Mouse (Mus musculus): ENCODE results near the gene Cox7c.
"Not testable (repeated sequence)": the region's sequence is repeated elsewhere in the genome, so short reads cannot be mapped to it uniquely, and the experiment has no call there.

The Cox7c gene

DNA sequence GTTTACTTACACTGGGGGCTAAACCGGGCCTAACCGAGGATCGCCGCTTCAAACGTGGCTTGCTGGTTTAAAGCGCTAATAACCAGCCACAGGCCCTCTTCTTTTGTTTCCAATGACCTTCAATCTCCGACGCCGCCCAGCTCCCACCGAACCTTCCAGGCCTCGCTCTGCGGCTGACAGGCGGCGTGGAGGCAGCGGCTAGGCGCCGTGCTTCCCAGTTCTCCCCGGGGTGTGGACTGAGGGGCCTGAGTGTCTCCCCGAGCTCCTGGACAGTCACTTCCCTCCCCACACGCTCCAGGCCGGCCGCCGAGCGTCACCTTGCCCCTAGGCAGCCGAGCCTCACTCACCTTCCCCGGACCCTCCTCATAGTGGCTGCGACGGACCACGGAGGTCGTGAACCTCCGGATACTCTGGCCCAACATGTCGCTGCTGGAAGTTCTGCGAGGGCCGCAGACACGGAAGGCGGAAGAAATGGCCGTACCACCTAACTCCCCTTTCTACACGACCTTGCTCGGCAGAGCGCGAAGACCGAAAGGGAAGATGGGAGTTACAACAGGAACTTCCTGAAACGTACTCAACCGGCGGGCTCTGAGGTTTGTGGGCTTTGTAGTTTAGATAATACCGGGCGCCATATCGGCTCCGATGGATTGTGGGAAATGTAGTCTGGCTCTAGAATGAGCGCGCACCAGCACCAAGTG, at the start of gene Cox7c:
TSS of gene Cox7c (minus strand) at position 651 of the 698 bp plus-strand sequence.
- DNase-seq (ENCODE audit: low spot score in 2 of 2), result peak; percentile 77 to 81

DNA sequence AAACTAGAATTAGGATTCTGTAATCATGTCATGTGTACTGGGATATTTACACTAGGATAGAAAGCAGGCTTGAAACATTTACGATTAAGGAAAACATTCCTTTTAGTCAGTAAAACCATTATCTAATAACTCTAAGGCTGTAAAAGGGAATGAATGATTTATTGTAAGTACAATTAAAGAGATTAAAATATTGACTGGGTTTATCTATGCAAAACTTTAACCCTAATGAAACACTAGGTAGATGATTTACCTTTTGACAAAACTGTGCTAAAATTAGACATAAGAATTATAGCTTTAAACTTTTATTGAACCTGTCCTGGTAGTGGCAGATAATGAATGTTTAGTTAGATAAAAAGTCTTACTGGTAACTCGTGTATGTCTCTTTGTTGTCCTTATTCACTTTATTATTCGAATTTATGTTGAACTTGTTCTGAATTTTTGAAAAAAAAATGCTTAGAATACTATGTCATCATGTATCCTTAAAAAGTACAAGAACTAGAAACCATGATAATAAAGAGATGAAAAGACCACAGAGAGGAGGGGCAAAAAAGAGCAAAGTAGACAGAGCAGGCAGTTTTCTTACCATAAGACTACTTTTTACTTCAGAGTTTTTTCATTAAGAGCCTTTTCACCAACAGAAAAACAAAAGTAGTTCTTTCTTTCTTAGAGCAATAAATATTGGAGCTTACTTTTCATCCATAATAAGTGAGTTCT, 21.5 kb upstream of the Cox7c start:
- no peak for DNase-seq (ENCODE audit: low spot score in 2 of 2)

DNA sequence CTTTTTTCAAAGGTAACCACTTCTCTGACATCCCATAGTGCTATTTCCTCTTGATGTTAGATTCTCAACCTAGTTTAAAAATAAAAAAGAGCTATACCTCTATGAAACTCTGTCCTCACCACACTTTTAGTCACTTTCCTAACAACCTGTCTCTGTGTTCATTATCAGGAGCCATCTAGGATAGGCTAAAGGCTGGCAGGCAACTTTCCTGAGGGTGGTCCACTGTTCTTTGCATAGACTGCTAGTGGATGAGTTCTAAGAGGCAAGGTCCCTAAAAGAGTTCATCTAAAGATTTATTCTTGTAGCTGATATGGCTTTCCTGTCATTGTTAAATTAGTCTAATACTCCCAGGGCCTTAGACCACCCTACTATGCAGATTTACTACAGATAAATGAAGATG, 20.8 kb upstream of the Cox7c start:
- no peak for DNase-seq (ENCODE audit: low spot score in 2 of 2)

DNA sequence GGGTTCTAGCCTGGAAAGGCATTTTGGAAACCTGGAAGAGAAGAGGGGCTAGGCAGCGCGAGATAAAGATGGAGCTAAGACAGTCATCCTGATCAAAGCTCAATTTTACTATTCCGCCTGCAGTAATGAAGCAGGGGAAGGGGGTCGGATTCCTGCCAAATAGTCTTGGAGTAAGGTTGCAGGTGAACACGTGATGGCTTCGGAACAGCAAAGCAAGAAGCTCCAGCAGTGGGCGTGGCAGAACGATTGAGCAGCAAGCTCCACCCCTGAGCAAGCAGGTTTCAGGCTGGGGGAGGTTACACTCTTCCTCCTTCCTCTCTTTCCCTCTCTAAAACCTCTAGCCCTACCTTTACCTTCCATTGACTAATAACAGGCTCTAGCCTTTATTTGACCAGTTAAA, 7.4 kb upstream of the Cox7c start:
- not testable (repeated sequence) for DNase-seq (ENCODE audit: low spot score in 2 of 2)

DNA sequence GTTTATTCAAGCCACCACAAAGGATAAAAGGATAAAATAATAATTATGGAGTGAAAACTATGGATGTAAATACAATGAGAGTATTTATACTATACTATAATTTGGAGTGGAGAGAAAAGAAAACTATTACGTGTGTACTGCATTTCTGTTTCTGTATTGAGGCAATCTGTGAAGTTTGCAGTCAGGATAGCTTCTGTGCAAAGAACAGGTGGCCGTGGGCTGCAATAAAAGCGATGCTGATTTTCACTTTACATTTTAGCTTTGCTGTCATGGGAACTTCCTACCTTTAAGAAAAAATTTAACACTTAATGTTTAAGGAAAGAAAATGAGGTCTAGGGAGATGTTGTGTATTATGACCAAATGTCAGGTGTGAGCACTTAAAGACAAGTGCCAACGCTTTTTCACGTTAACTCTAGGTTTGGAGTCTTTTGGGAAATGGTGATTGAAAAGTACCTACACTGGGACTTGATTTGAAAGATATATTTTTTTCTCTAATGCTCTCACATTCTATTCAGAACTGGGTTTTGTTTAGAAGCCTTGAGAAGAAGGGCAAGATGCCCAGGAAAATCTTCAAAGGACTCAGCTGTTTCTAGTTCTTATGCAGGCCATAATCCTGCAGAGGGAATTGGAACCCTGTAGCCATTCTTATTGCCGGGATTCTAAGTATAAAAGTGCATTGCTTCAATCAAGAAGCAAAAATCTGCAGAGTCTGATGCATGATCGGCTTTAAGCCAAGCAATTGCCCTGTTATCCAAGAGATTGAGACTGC, 41.6 kb downstream of the Cox7c start:
- DNase-seq (ENCODE audit: low spot score in 2 of 2), result peak in 1 of 2 experiments; percentile 5
